Mouse (Mus musculus) brain, embryonic 14.5 days (tissue): Measurements from ENCODE around the gene D11Wsu47e. TPM values are rescaled to one million over a fixed set of nuclear protein-coding genes. Genes with fewer than 3 reads are reported as not detected.

ENCODE experiments used
- DNase-seq: peaks from one replicate; pipeline ENCODE4 v3.0.0-alpha.2; 2011; ENCODE audit warnings: low read depth
- CTCF ChIP-seq: fragments of 200-500 bp; IDR thresholded peaks from 2 replicates; pipeline ENCODE4 v1.5.1; 2012; ENCODE audit warnings: inconsistent platforms, mild to moderate bottlenecking, moderate library complexity, borderline replicate concordance; ENCODE audit not compliant: insufficient read depth, insufficient read length; ENCODE audit errors: extremely low read depth
- POLR2A ChIP-seq: fragments of 200-500 bp; IDR thresholded peaks from 2 replicates; pipeline ENCODE4 v1.6.1; 2012; ENCODE audit warnings: mild to moderate bottlenecking, inconsistent platforms, borderline replicate concordance; ENCODE audit not compliant: poor library complexity, insufficient read depth, insufficient read length, severe bottlenecking; ENCODE audit errors: extremely low read depth
- polyA plus RNA-seq: library from polyadenylated mRNA; depleted of rRNA; stranded (reverse); fragments of >200 nt; gene quantifications from 2 replicates; pipeline ENCODE4 v1.2.3, GENCODE M21; 2012

Gene D11Wsu47e
- polyA plus RNA-seq, 1 experiment = 31.4 TPM

DNA sequence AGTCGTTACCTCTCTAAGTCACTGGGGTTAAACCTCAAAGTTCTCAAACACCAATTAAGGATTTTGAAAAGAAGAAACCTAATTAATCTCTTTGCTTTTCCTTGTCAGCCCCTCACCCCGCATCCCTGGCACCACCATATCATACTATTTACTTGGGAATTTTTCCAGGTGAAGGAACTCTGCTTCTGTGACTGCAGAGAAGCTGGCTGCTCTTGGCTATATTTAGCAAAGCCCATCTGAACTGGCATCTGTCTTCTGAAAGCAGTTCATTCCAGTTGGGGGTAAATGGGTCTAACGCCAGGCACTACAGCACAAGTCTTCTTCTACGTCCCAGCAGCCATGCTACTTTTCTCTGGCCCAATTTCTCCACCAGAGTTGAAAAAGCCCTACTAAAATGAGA is 10.6 kb upstream of the D11Wsu47e start:
- peak; percentile 60 for DNase-seq

DNA sequence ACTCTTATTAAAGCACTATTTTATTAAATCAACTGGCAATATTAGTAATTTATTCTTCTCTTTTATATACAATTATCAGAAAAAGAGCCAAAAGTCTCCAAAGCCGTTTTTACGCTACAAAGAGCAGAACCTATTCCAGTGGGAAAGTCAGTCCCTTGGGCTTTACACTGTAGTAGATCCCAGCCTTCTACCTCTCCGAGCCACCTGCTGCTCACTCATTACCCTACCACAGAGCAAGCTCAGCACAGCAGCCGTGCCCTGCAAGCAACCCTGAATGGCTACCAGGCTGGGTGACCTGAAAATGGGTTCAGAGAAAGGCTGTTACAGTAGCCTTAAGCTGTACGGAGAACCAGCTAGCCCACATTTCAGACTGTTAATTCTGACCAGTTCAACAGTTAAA is 9.6 kb upstream of the D11Wsu47e start:
- TF ChIP-seq CTCF (no peak), POLR2A (no peak)
- no peak for DNase-seq

More for the DNA sequence above, 10.6 kb upstream of the D11Wsu47e start:
- TF ChIP-seq POLR2A (no peak), CTCF (no peak)

DNA sequence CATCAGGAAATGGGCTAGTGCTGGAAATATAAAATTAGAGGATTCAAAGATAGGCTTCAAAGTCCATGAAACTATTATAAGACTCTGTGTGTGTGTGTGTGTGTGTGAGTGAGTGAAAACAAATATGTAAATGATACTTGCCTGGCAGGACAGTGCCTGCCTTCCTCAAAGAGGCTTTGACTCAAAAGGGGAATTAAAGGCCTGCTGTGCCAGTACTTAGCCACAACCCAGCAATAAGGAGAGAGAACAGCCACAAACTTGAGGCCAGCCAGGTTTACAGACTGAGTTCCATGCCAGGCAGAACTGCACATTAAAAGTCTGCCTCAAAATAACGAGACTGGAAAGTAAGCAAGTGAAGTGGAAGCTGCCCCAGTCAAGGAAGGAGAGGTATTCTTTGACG is 7.4 kb upstream of the D11Wsu47e start:
- TF ChIP-seq CTCF (no peak), POLR2A (no peak)
- peak; percentile 23 for DNase-seq

DNA sequence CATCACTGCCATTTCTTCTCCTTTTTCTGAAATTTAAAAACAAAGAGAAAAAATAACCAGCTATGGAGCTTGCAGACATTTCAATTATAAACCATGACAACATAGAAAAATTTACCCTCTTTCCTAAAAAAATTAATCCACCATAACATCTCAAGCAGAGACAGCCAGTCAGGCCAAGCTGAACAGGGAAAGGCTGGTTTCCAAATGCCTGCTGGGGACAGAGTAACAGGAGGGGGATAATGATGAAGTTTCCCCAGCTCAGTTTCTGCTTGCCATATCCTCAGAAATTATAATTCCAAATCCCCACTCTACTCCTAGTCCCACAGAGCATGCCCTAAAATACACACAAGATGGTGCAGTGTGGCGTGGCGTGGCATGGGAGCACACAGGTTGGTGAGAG is 6.8 kb upstream of the D11Wsu47e start:
- no peak for DNase-seq
- TF ChIP-seq POLR2A = no peak
- no peak for TF ChIP-seq CTCF

DNA sequence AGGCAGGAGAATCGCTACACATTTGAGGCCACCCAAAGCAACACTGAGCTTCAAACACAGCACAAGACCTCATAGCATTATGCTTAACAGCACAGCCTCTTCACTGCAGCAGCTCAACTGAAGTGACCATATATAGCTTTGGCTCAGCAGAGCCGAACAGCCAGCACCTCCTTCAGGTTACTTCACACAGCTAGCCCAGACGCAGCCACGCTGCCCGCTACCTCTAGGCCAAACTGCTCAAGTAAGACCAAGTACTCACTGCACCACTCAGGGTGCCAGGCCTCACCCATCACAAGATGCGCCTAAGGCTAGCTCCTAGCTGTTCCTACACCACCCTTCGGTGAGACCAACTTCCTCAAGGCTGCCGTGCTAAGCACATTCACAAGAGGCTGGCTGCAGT is 5.8 kb upstream of the D11Wsu47e start:
- DNase-seq = no peak
- TF ChIP-seq POLR2A (no peak), CTCF (no peak)

- TF ChIP-seq POLR2A = no peak
- no peak for TF ChIP-seq CTCF
- no peak for DNase-seq
Observed at GRCm38 (mm10) chr11:113680954-113681353, 3.3 kb upstream of the D11Wsu47e start.

GRCm38 (mm10) chr11:113681979-113682378 is 2.2 kb upstream of the D11Wsu47e start:
- TF ChIP-seq CTCF = no peak
- TF ChIP-seq POLR2A = no peak
- no peak for DNase-seq

GRCm38 (mm10) chr11:113682897-113683626 is 1.1 kb upstream of the D11Wsu47e start:
- DNase-seq = peak; percentile 58
- TF ChIP-seq POLR2A (no peak), CTCF (no peak)

GRCm38 (mm10) chr11:113683627-113683956 is 620 bp upstream of the D11Wsu47e start:
- DNase-seq = no peak

GRCm38 (mm10) chr11:113684707-113685426 is 655 bp downstream of the D11Wsu47e start:
- TF ChIP-seq POLR2A (no peak), CTCF (no peak)
- DNase-seq = no peak

More at GRCm38 (mm10) chr11:113683627-113683956, 620 bp upstream of the D11Wsu47e start:
- TF ChIP-seq POLR2A (no peak), CTCF (no peak)

DNA sequence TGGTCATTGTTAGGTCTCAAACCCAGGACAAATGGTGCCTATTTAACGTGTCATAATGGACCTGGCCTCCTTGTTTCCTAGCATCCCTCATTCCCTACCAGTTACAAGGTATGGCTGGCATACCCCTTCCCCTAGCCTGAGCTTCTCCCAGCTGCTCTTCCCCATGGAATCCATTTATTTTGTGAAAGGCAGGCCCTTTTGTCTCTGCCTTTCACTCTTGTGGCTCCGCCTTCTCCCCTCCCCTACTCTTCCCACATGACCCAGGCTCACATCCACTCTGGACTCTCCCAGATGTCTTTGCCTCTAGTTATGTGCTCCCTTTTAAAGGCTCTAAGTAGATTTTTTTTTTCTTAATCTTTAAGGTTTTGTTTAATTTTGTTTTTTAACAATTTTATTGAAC is 2.8 kb downstream of the D11Wsu47e start:
- TF ChIP-seq POLR2A (no peak), CTCF (no peak)
- DNase-seq = peak; percentile 76

- DNase-seq = no peak
- TF ChIP-seq CTCF = no peak
- TF ChIP-seq POLR2A = no peak
Observed at GRCm38 (mm10) chr11:113690506-113690905, 6.3 kb downstream of the D11Wsu47e start.

- TF ChIP-seq CTCF (no peak), POLR2A (no peak)
Observed at GRCm38 (mm10) chr11:113691318-113691717, 7.1 kb downstream of the D11Wsu47e start.

More at GRCm38 (mm10) chr11:113691318-113691717, 7.1 kb downstream of the D11Wsu47e start:
- no peak for DNase-seq
